Mouse (Mus musculus) c-Kit-positive CD71-positive TER-119-positive erythroid progenitor cells, embryonic 14.5 days (primary cell): ENCODE data around the gene Gpx1.
A peak's percentile ranks its signal among the peaks of the same experiment; 100 is the strongest.

Experiments used
- DNase-seq: peaks from one replicate; pipeline ENCODE4 v3.0.0-alpha.2; 2013; ENCODE audit warnings: low spot score

Gpx1 gene

DNA sequence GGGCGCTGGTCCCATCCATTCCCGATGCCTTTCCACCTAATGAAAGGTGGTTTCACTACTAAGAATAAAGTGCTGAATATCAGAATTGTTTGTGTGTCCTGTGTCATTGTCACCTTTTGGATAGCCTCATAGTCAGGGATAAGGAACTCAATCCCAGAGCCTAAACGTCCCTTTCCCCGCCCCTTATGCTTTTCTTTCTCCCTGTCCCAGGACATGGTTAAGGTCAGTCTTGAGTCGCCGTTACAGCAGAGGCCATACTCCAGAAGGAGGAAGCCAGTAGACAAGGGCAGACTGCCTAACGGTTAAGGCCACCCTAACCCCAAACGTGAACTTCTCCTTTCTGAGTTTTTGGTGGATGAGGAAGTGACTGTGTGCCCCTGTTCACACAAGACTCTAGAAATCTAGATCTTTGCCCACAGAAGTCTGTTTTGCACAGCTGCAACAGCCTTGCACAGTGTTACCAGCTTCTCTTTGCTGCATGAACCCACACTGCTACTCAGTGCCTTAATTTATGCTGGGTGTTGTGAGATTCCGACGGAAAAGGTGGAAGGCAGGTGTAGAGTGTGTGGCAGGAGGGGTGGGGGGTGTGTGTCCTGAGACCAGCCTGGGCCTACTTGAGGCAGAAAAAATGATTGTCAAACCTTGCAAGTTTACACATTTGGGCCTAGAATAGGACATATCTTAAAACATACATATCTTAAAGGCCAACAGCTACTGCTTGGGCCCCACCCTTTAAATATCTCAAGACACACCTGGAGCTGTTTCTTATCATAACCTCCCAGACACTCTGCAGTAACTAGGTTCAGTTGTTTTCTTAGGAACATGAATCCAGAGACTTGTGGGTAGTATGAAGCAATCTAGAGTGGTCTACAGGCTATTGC is 1.8 kb downstream of the Gpx1 start:
- DNase-seq: peak; percentile 94

DNA sequence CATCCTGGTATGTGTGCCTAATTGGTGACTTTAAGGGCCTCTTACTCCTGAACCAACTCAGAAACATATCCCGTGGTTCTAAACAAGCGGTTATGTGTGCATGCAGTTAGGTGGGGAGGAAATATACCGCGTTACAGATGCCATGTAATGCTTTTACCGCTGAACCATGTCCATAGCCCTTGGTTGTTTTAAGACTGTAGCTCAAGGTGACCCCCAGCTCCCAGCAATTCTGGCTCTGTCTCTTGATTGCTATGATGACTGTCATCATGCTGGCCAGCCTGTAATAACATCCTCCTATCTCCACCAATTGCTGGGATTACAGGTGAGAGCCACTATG is 2.4 kb downstream of the Gpx1 start:
- no peak for DNase-seq

DNA sequence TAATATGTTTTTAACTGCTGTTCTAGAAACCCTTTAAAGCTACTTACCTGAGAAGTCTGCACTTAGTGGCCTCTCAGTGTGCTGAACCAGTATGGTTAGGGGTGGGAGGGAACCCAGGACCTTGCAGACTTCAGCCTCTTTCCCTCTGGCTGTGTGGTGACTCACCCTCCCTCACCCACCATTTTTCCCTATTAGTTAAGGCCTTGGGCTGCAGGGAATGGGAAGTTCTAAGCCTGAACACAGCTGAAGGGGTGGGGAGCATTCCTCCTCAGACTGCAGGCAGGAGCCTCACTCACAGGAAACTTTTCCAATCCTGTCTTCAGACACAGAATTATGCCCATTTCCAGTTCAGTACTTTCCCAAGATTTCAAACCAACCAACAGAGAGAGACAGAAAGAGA is 3.1 kb downstream of the Gpx1 start:
- no peak for DNase-seq

DNA sequence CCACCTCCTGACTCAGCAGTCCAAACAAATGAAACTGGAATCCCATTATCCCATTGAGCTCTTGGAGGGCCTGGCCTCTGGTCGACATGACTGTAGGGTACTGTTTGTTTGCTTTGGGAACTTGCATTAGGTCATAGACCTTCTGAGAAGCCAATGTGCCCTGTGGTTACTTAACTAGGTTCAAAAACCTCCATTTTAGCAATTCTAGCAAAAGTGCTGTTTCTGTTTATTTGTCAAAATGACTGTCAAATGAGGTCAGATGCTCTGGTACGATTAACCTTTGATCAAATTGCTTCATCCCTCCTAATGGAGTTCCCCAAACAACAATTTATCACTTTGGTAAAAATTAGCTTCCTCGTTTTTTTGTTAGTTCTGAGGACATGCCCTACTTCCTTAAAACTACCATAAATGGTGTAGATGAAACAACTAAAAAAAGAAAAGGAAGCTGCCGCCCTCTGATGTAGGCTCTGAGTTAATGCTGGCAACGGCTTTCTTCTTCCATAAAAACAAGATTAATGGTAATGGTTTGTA is 3.7 kb downstream of the Gpx1 start:
- no peak for DNase-seq

DNA sequence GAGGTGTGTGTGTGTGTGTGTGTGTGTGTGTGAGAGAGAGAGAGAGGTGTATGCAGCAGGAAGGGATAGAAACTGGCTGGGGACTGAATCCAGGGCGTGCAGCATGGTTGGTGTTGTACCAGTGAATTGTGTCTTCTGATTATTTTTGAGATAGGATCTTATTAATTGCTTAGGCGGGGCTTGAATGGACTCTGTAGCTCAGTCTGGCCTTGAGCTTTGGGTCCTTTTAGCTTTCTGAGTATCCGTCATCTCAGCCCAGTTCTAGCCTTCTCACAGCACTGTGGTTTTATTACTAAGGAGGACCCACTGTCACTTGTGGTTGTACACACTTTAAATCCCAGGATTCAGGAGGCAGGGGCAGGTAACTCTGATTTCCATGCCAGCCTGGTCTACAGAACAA is 4.6 kb downstream of the Gpx1 start:
- no peak for DNase-seq

DNA sequence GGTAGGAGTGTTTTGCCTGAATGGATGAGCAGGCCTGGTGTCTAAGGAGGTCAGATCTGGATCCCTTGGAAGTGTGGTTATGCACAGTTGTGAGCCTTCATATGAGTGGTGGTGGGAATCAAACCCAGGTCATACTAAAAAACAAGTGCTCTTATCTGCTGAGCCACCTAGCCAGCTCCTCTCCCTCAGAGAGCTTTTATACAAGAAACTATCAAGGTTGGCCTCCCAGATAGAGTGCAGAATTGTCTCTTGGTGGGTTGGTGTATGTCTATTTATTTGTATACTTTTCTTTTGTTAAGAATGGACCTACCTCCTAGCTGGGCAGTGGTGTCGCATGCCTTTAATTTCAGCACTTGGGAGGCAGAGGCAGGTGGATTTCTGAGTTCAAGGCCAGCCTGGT is 5.1 kb downstream of the Gpx1 start:
- peak; percentile 53 for DNase-seq

DNA sequence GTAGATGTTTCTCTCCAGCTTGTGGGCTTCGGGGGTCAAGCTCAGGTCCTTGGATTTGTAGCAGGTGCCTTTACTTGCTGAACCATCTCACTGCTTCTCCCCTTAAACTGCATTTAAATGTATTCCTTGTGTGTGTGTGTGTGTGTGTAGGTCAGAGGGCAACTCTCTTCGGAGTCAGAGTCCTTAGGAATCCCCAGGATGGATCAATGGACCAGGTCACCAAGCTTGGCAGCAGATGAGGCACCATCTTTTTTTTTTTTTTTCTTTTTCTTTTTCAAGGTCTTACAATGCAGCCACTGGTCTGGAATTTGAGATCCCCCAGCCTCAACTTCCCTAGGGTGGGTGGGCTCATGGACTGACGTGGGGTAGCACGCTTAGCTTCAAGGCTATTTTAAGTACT is 5.8 kb downstream of the Gpx1 start:
- DNase-seq: no peak

DNA sequence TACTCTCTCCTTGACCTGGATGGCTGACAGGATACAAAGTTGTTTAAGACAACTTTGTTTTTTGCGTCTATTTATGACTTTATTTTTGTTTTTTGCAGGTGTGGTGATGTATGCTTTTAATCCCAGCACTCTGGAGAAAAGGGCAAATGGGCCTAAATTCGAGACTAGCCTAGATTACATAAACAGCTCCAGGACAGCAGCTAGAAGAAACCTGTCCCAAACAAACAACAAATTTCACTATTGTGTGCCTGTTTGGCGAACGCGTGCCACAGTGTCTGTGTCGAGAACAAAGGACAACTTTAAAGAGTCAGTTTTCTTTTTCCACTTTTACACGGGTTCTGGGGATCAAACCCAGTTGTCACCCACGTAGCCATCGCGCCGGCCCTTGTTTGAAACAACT is 8.3 kb downstream of the Gpx1 start:
- DNase-seq: no peak

DNA sequence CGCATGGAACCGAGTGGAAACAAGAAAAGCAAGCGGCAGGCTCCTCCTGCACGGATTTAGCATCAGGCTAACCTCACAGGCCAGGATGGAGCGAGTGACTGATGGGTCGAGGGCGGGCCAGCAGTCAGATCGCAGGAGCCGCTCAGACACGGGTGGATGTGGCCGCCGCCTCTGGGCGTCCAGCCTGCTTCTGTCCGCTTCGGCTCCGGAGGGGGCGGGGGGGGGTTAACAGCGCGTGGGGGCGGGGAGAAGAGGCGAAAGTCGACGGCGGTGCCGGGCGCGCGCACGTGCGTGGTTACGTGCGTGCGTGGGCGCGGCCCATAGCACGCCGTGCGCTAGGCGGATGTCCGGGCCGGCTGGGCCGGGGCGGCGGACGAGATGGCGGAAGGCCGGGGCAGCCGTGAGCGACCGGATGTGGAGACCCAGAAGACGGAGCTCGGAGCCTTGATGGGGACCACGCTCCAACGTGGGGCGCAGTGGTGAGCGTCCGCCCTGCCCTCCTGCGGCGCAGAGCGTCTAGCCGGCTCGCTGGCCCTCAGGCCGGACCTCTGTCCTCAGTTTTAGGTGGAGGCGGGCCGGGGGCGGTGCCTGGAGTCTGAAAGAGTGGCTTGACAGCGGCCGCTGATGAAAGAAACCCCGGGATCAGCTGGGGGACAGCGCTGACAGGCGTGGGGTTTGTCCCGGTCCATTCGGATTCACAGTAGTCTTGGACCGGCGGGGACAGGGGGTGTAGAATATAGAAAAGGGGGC is 9.0 kb downstream of the Gpx1 start, which contains the start of gene Usp4:
Usp4 (plus strand) TSS at position 314 of the 750 bp plus-strand sequence.
- peak; percentile 82 for DNase-seq

DNA sequence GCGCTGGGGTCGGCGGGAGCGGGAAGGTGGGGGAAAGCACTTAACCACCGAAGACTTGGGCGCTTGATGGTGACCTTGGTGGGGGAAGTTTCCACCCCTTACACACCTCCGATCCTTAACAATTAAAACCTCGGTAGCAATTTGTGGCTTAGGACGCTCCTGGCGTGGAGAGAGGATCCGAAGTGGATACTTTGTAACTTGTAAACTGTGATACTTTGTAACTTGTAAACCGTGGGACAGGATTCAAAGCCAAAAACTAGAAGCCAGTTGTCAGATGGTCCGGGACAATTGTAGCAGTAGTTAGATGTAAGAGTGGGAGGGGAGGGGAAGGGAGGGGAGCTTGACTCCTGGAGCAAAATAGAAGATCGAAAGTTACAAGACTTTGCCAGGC is 9.6 kb downstream of the Gpx1 start:
- DNase-seq: no peak

DNA sequence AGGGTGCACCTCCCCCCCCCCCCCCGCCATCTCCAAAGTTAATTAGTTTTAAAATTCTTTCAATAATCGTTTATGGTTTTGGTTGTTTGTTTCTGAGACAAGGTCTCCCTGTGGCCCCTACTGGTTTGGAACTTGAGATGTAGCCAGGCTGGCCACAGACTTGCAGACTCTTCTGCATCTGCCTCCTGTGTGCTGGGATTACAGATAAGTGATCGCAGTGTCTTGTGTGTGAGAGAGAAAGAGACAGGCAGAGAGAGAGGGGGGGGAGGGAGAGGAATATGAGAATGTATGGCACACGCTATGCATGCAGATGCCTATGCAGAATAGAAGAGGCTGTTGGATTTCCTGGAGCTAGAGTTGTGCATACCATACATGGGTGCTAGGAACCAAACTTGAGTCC is 11.0 kb downstream of the Gpx1 start:
- DNase-seq: no peak

DNA sequence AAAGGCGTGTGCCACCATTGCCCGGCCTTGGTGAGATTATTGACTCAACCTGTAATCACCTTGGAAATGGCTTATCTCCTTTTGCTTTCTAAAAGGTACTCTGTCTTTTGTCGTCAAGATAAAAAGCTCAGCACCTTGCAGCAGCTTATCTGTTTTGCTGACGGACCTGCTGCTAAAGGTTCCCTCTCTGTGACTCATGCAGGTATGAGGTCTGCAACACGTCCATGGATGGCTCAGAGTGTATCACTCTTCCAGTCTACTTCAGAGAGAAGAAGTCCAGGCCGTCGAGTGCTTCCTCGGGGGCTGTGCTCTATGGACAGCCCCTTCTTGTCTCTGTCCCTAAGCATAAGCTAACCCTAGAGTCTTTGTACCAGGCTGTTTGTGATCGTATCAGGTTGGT is 39.5 kb downstream of the Gpx1 start:
- no peak for DNase-seq

DNA sequence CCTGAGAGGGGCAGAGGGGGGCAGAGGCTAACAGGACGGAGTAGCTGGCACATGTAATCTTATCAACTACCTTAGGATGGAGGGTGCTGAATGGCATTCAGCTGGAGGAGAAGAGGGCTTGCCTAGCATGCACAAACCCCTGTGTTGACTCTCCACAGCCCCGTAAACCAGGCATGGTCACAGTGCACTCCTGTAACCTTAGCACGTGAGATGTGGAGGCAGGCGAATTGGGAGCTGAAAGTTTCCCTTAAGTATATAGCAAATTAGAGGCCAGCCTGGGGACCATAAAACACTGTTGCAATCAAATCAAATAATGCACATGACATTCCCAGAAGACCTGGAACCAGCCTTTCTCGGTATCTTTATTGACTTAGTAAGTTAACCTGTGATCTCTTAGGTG is 40.0 kb downstream of the Gpx1 start:
- DNase-seq: no peak

DNA sequence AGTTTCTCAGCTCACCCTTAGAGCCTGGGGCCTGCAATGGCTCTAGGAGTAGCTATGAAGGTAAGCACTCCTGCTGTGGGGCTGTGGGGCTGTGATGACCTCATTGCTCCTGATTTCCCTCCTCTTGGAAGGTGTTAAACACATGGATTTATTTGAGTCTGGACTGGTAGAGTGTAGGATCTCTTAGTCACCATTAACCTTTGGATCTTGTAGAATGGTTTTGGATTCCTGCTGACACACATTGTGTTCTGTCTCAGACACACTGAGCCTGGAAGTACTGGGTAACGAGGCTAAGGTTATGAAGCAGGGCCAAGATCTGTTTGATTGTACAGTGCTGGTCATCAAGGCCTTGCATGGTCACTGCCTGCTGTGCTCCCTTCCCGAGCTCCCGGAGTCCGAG is 40.6 kb downstream of the Gpx1 start:
- no peak for DNase-seq

DNA sequence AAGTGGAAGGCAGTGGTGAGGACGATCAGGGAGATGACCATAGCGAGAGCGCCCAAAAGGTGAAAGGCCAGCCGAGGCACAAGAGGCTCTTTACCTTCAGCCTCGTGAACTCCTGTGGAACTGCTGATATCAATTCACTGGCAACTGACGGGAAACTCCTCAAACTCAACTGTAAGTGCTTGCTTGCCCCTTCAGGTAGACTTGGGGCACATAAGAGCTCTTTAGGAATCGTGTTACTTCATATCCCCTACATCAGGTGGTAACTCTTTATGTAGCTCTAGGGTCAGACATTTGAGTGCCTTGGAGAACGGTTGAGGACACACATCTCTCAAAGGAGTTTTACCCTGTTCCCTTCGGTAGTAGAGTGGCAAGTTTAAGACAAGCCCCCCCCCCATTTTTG is 42.7 kb downstream of the Gpx1 start:
- DNase-seq: no peak

DNA sequence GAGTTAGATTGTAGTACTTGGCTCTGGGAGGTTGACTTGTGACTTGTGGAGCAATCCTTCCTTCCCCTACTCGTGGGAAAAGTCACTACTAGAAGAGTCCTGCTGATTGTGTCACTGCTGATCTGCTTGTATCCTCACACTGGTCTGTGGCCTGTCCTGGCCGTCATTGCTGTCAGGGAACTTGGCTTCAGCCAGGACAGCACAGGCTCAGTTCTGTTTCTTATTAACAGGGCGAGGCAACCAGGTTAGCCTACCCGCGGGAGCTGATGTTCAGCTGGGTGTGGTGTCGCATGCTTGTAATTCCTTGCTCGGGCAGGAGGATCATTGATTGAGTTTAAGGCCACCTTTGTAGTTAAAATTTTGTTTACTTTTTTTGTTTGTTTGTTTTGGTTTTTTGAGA is 46.3 kb downstream of the Gpx1 start:
- no peak for DNase-seq

DNA sequence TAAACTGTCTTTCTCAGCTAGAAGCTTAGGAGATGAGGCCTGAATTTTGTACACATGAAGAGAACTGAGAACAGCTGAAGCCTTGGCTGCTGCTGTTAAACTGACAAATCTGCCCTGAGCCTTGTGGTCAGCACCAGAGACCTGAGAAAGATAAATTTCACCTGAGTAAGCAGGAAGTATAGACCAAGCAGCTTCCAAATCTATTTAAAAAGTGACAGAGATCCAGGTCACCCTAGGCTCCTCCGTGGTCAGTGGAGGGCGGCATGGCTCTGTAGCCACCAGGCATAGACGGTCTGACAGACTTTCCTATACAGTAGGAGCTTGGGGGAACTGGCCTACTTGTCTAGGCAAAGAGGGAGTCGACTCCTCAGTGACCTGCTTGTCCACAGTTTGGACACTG is 48.1 kb downstream of the Gpx1 start:
- no peak for DNase-seq

DNA sequence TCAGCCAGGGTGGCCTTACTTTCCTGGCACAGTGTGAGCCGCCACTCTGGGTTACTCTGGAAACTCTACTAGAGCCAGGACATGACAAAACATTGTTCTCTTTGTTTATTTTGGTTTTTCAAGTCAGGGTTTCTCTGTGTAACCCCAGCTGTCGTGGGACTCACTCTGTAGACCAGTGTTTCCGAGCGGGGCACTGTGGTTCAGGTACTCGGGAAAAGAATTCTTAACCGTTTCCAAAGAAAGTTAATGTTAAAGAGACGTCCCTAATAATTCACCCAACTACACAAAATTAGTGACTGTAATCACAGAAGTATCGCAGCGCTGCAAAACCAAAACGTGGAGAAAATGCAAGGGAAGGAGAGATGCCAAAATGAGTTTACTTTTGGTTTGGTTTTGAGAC is 49.9 kb downstream of the Gpx1 start:
- DNase-seq: no peak

DNA sequence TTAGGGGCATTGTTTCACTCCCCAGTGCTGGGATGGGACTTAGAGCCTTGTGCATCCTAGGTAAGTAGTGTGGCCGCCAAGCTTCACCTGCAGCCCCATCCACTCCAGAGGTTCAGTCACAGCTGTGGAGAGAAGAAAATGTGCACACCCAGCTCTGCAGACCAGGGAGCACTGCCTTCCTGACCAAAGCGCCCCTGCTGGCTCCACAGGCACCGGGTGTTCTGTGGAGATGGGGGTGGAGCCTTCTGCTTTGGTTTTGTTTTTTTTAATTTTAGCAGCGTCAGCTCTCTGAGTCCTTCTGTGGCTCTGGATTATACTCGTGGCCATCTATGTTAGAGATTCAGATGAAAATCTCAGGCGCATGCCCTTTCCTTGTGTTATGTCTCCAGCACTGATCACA is 50.5 kb downstream of the Gpx1 start:
- no peak for DNase-seq
